Mouse (Mus musculus) liver, embryonic 13.5 days (tissue): Measurements from ENCODE around the gene 1700024G13Rik. TPM values are rescaled to one million over a fixed set of nuclear protein-coding genes. Genes with fewer than 3 reads are reported as not detected.

ENCODE experiments used
- ATAC-seq: fragments of 200-750 bp; cut with Nextera tagmentation; 2 replicates; pipeline ENCODE4 v1.8.0; 2017; ENCODE audit warnings: low read depth, mild to moderate bottlenecking, moderate number of reproducible peaks, moderate library complexity
- DNase-seq: peaks from one replicate; pipeline ENCODE4 v3.0.0; 2022
- H3K27ac ChIP-seq: fragments of 300-500 bp; sonication (generic); 2 replicates; pipeline ENCODE4 v1.5.1; 2015; ENCODE audit warnings: moderate library complexity, mild to moderate bottlenecking, inconsistent platforms
- H3K27me3 ChIP-seq: fragments of 300-500 bp; sonication (generic); 2 replicates; pipeline ENCODE4 v1.6.1; 2015; ENCODE audit warnings: mild to moderate bottlenecking, inconsistent platforms
- H3K36me3 ChIP-seq: fragments of 300-500 bp; sonication (generic); 2 replicates; pipeline ENCODE4 v1.6.1; 2015; ENCODE audit warnings: mild to moderate bottlenecking, inconsistent platforms
- H3K4me1 ChIP-seq: fragments of 300-500 bp; sonication (generic); replicated peaks from 2 replicates; pipeline ENCODE4 v1.6.1; 2015; ENCODE audit warnings: inconsistent platforms
- H3K4me2 ChIP-seq: fragments of 300-500 bp; sonication (generic); 2 replicates; pipeline ENCODE4 v1.6.1; 2015; ENCODE audit warnings: inconsistent platforms, mild to moderate bottlenecking, moderate library complexity
- H3K4me3 ChIP-seq: fragments of 300-500 bp; sonication (generic); replicated peaks from 2 replicates; pipeline ENCODE4 v1.5.1; 2015; ENCODE audit warnings: mild to moderate bottlenecking, inconsistent platforms
- H3K9ac ChIP-seq: fragments of 300-500 bp; sonication (generic); 2 replicates; pipeline ENCODE4 v1.6.1; 2015; ENCODE audit warnings: mild to moderate bottlenecking, inconsistent platforms
- H3K9me3 ChIP-seq: fragments of 300-500 bp; sonication (generic); replicated peaks from 2 replicates; pipeline ENCODE4 v1.6.1; 2016; ENCODE audit warnings: inconsistent platforms
- WGBS: fragments of 180-500 bp; shearing (Covaris S2); methylation state at CpG from one replicate; pipeline ENCODE4 v1.1.7; 2015; ENCODE audit not compliant: insufficient replicate concordance; 5-methylcytosine and 5-hydroxymethylcytosine counted together
- polyA plus RNA-seq: library from polyadenylated mRNA; unstranded; fragments of >200 nt; fragmentation: Nextera tagmentation; extraction: Ambion mirVana; gene quantifications from 2 replicates; pipeline ENCODE4 v1.2.1, GENCODE M21; 2015

The 1700024G13Rik gene
- polyA plus RNA-seq, 1 experiment from 2014 or later = not detected

DNA sequence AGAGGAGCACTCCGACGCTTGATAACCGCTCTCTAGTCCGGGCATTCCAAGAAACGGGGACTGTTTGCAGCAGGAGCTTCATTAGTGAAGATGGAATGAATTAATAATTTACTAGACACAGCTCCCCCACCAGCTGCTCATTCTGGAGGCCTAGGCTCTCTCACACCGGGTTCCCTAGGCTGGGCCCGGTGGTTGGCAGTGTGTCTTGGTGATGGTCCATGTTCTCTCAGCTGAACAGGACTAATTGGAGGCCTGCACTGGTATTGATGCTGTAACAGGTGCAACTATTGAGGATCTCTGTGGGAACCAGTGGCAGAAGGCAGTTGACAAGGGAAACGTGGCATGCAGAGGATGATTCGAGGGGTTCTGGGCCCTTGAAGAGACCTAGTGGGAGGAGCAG is 60.8 kb downstream of the 1700024G13Rik start:
- H3K27ac ChIP-seq = no peak overlapping the region
- no peak overlapping the region for H3K4me2 ChIP-seq
- H3K9ac ChIP-seq = no peak overlapping the region
- H3K27me3 ChIP-seq = 0 out of 2 replicates have a peak, but pooled peaks cover 3% of the 10 kb centered on the region
- peaks cover 2% of the 10 kb centered on the region; the same call in 1 of the 2 replicates for H3K4me1 ChIP-seq
- no peaks in the 10 kb centered on the region for H3K9me3 ChIP-seq
- no peaks in the 10 kb centered on the region for H3K36me3 ChIP-seq
- H3K4me3 ChIP-seq = no peak overlapping the region
- WGBS = 72% methylated on average over 9 of the region's 9 CpGs
- DNase-seq (no peak), ATAC-seq (no peak)

Other genes with a start within 250 kb of the 1700024G13Rik start
- gene Msmb, start 246.4 kb downstream of the 1700024G13Rik start, polyA plus RNA-seq = 0.33 and 0.45 TPM in 2 replicates
- gene Ncoa4, start 228.5 kb downstream of the 1700024G13Rik start, polyA plus RNA-seq = 288 and 359 TPM in 2 replicates
- gene Timm23, start 186.5 kb downstream of the 1700024G13Rik start, polyA plus RNA-seq = 266 and 271 TPM in 2 replicates
- gene Parg, start 186.4 kb downstream of the 1700024G13Rik start, polyA plus RNA-seq = 14.6 and 18.4 TPM in 2 replicates
- gene Ogdhl, start 66.4 kb downstream of the 1700024G13Rik start, polyA plus RNA-seq = 1.3 and 1.6 TPM in 2 replicates
- 0.08 TPM in 1 of 2 replicates, not detected in the other for gene Slc18a3, start 76.5 kb upstream of the 1700024G13Rik start, polyA plus RNA-seq
- not detected in 2 replicates for gene Chat, start 77.6 kb upstream of the 1700024G13Rik start, polyA plus RNA-seq
- 9.0 and 10.1 TPM in 2 replicates for gene Ercc6, start 125.1 kb upstream of the 1700024G13Rik start, polyA plus RNA-seq
- 0.14 TPM in 1 of 2 replicates, not detected in the other for gene Prrxl1, start 211.0 kb upstream of the 1700024G13Rik start, polyA plus RNA-seq